Mouse (Mus musculus) midbrain, postnatal 0 days (tissue): ENCODE measurements around the gene Rpl36. TPM values are rescaled to one million over a fixed set of nuclear protein-coding genes. Genes with fewer than 3 reads are reported as not detected.

Source experiments
- ATAC-seq: fragments of 200-750 bp; cut with Nextera tagmentation; 2 replicates; pipeline ENCODE4 v1.8.0; 2017; ENCODE audit warnings: moderate number of reproducible peaks, mild to moderate bottlenecking, moderate TSS enrichment, moderate library complexity; ENCODE audit not compliant: low FRiP score
- DNase-seq: peaks from one replicate; pipeline ENCODE4 v3.0.0-alpha.2; 2015; ENCODE audit warnings: low spot score
- H3K27ac ChIP-seq: fragments of 300-500 bp; sonication (generic); 2 replicates; pipeline ENCODE4 v1.5.1; 2014; ENCODE audit warnings: low read depth, mild to moderate bottlenecking, low read length, mixed read lengths
- H3K27me3 ChIP-seq: fragments of 300-500 bp; sonication (generic); 2 replicates; pipeline ENCODE4 v1.6.1; 2014; ENCODE audit warnings: low read length, control low read depth, mixed read lengths; ENCODE audit not compliant: insufficient read depth
- H3K36me3 ChIP-seq: fragments of 300-500 bp; sonication (generic); 2 replicates; pipeline ENCODE4 v1.6.1; 2014; ENCODE audit warnings: low read length, control low read depth, mixed read lengths; ENCODE audit not compliant: insufficient read depth
- H3K4me1 ChIP-seq: fragments of 300-500 bp; sonication (generic); 2 replicates; pipeline ENCODE4 v1.6.1; 2014; ENCODE audit warnings: mild to moderate bottlenecking, control low read depth, antibody characterized with exemption, low read length, mixed read lengths; ENCODE audit not compliant: insufficient read depth
- H3K4me2 ChIP-seq: fragments of 300-500 bp; sonication (generic); 2 replicates; pipeline ENCODE4 v1.6.1; 2014; ENCODE audit warnings: low read depth, mild to moderate bottlenecking, low read length, mixed read lengths; ENCODE audit not compliant: poor library complexity, severe bottlenecking
- H3K4me3 ChIP-seq: fragments of 300-500 bp; sonication (generic); 2 replicates; pipeline ENCODE4 v1.5.1; 2014; ENCODE audit warnings: low read depth, mild to moderate bottlenecking, low read length, moderate library complexity
- H3K9ac ChIP-seq: fragments of 300-500 bp; sonication (generic); replicated peaks from 2 replicates; pipeline ENCODE4 v1.6.1; 2014; ENCODE audit warnings: mild to moderate bottlenecking, low read length, moderate library complexity, mixed read lengths; ENCODE audit not compliant: poor library complexity, severe bottlenecking
- H3K9me3 ChIP-seq: fragments of 300-500 bp; sonication (generic); 2 replicates; pipeline ENCODE4 v1.6.1; 2016; ENCODE audit warnings: low read length, control low read depth
- CTCF ChIP-seq: IDR thresholded peaks from 2 replicates; pipeline ENCODE4 v1.5.1; 2016; ENCODE audit warnings: antibody characterized with exemption, mild to moderate bottlenecking
- WGBS: fragments of 180-500 bp; shearing (Covaris S2); extraction: QIAGEN DNeasy Blood & Tissue Kit; methylation state at CpG from one replicate; pipeline ENCODE4 v1.1.7; 2014; 5-methylcytosine and 5-hydroxymethylcytosine counted together
- polyA plus RNA-seq: library from polyadenylated mRNA; unstranded; fragments of >200 nt; fragmentation: Nextera tagmentation; extraction: Ambion mirVana; gene quantifications from 2 replicates; pipeline ENCODE4 v1.2.1, GENCODE M21; 2015
- total RNA-seq: library from RNA; depleted of rRNA; stranded (reverse); fragments of >200 nt; gene quantifications from 2 replicates; pipeline ENCODE4 v1.2.3, GENCODE M21; 2014; rRNA removed

Gene Rpl36
- total and polyA plus RNA-seq, 2 experiments from 2014 or later = 1,008 to 1,089 TPM

DNA sequence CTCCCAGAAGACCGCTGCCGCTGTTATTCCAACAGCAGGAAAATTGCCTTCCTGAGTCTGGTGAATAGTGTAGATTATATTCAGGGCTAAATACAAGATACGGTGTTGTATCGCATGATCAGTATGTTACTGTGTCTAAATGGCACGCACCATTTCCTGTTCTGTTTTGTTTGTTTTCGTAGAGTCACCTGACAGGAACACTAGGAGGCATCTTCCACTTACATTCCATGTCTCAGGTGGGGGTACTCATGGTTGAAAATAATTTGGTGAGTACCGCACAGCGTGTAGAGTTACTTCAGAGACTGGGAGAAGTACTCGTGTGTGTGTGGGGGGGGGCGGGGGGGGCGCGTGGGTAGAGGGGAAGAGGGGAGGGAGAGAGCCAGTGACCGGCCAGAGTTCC, 34.3 kb downstream of the Rpl36 start:
- no peak overlapping the region for H3K9ac ChIP-seq
- no peak overlapping the region for H3K27ac ChIP-seq
- H3K27me3 ChIP-seq = no peaks in the 10 kb centered on the region
- no peaks in the 10 kb centered on the region for H3K4me1 ChIP-seq
- no peak for ATAC-seq
- H3K4me3 ChIP-seq = no peak overlapping the region
- H3K36me3 ChIP-seq = no peaks in the 10 kb centered on the region
- no peak for DNase-seq
- H3K9me3 ChIP-seq = no peaks in the 10 kb centered on the region
- WGBS = 58% methylated on average over 11 of the region's 13 CpGs
- H3K4me2 ChIP-seq = no peak overlapping the region
- no peak for TF ChIP-seq CTCF

- DNase-seq (peak; percentile 22), ATAC-seq (no peak)
- TF ChIP-seq CTCF = no peak
- WGBS = 41% methylated on average over 10 of the region's 10 CpGs
- Histone ChIP-seq H3K4me1 (no peaks in the 10 kb centered on the region), H3K27me3 (no peaks in the 10 kb centered on the region), H3K9ac (no peak overlapping the region), H3K4me3 (no peak overlapping the region), H3K27ac (no peak overlapping the region), H3K9me3 (no peaks in the 10 kb centered on the region), H3K36me3 (no peaks in the 10 kb centered on the region), H3K4me2 (no peak overlapping the region)
Measured at GRCm38 (mm10) chr17:56651801-56652200, 38.6 kb downstream of the Rpl36 start.

GRCm38 (mm10) chr17:56654771-56655170, 41.6 kb downstream of the Rpl36 start:
- H3K4me3 ChIP-seq = no peak overlapping the region
- no peaks in the 10 kb centered on the region for H3K36me3 ChIP-seq
- TF ChIP-seq CTCF = no peak
- no peaks in the 10 kb centered on the region for H3K27me3 ChIP-seq
- WGBS = 74% methylated on average over 2 of the region's 2 CpGs
- no peak overlapping the region for H3K27ac ChIP-seq
- no peaks in the 10 kb centered on the region for H3K9me3 ChIP-seq
- ATAC-seq (no peak), DNase-seq (no peak)
- no peaks in the 10 kb centered on the region for H3K4me1 ChIP-seq
- no peak overlapping the region for H3K9ac ChIP-seq
- no peak overlapping the region for H3K4me2 ChIP-seq

- Histone ChIP-seq H3K4me3 (no peak overlapping the region), H3K27ac (no peak overlapping the region), H3K9ac (no peak overlapping the region), H3K9me3 (no peaks in the 10 kb centered on the region), H3K4me2 (no peak overlapping the region), H3K4me1 (no peaks in the 10 kb centered on the region), H3K27me3 (no peaks in the 10 kb centered on the region), H3K36me3 (no peaks in the 10 kb centered on the region)
- DNase-seq (no peak), ATAC-seq (no peak)
- no peak for TF ChIP-seq CTCF
- 91% methylated on average over 3 of the region's 3 CpGs for WGBS
Measured at GRCm38 (mm10) chr17:56655311-56655710, 42.1 kb downstream of the Rpl36 start.

- Histone ChIP-seq H3K9me3 (no peaks in the 10 kb centered on the region), H3K27ac (no peak overlapping the region), H3K4me2 (no peak overlapping the region), H3K9ac (no peak overlapping the region), H3K4me3 (no peak overlapping the region), H3K27me3 (no peaks in the 10 kb centered on the region), H3K4me1 (no peaks in the 10 kb centered on the region), H3K36me3 (no peaks in the 10 kb centered on the region)
- TF ChIP-seq CTCF = no peak
- ATAC-seq (no peak), DNase-seq (no peak)
- 83% methylated on average over 6 of the region's 6 CpGs for WGBS
Measured at GRCm38 (mm10) chr17:56656171-56656570, 43.0 kb downstream of the Rpl36 start.

DNA sequence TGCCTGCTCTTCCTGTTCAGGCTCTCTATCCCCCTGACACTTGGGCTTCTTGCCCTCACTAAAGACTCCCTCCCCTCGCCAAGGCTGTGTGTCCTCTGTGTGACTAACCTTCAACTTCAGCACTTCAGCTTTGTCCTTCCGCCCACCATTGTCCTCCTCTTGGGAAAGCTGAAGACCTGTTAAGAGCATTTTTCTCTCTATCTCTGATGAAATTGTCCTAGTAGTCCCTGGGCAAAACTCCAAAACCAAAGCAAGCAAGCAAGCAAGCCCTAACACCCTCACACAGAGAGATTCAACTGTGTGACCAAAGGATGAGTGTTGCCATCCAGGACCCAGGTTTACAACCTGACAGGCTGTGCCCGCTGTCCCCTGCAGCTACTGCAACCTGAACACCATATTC, 50.4 kb downstream of the Rpl36 start:
- ATAC-seq = no peak
- no peak for TF ChIP-seq CTCF
- H3K4me3 ChIP-seq = no peak overlapping the region
- no peaks in the 10 kb centered on the region for H3K4me1 ChIP-seq
- no peaks in the 10 kb centered on the region for H3K27me3 ChIP-seq
- no peak overlapping the region for H3K27ac ChIP-seq
- H3K9me3 ChIP-seq = no peaks in the 10 kb centered on the region
- no peak overlapping the region for H3K9ac ChIP-seq
- DNase-seq = no peak
- H3K36me3 ChIP-seq = no peaks in the 10 kb centered on the region
- 58% methylated on average over 3 of the region's 3 CpGs for WGBS
- no peak overlapping the region for H3K4me2 ChIP-seq

Other genes with a start within 250 kb of the Rpl36 start
- 716 and 795 TPM in 2 replicates for gene Ptprs, start 136.9 kb upstream of the Rpl36 start, total RNA-seq
- 208 and 225 TPM in 2 replicates for gene Ptprs, start 136.9 kb upstream of the Rpl36 start, polyA plus RNA-seq
- not detected in 2 replicates for gene Znrf4, start 101.0 kb upstream of the Rpl36 start, total RNA-seq
- not detected in 2 replicates for gene Znrf4, start 101.0 kb upstream of the Rpl36 start, polyA plus RNA-seq
- gene Gm20219, start 59.0 kb upstream of the Rpl36 start, total RNA-seq = 0.22 TPM in 1 of 2 replicates, not detected in the other
- gene Gm20219, start 59.0 kb upstream of the Rpl36 start, polyA plus RNA-seq = 0.26 and 0.56 TPM in 2 replicates
- gene Safb2, start 28.8 kb upstream of the Rpl36 start, total RNA-seq = 30.7 and 45.2 TPM in 2 replicates
- gene Safb2, start 28.8 kb upstream of the Rpl36 start, polyA plus RNA-seq = 42.1 and 48.9 TPM in 2 replicates
- 56.1 and 56.4 TPM in 2 replicates for gene Safb, start 28.6 kb upstream of the Rpl36 start, total RNA-seq
- 79.1 and 95.9 TPM in 2 replicates for gene Safb, start 28.6 kb upstream of the Rpl36 start, polyA plus RNA-seq
- 58.2 and 72.8 TPM in 2 replicates for gene 2410015M20Rik, start 3.6 kb upstream of the Rpl36 start, total RNA-seq
- 196 and 197 TPM in 2 replicates for gene 2410015M20Rik, start 3.6 kb upstream of the Rpl36 start, polyA plus RNA-seq
- 68.1 and 69.5 TPM in 2 replicates for gene Lonp1, start 13.5 kb downstream of the Rpl36 start, total RNA-seq
- 40.1 and 40.2 TPM in 2 replicates for gene Lonp1, start 13.5 kb downstream of the Rpl36 start, polyA plus RNA-seq
- 0.99 and 3.0 TPM in 2 replicates for gene Catsperd, start 14.7 kb downstream of the Rpl36 start, total RNA-seq
- 1.5 TPM in 2 replicates for gene Catsperd, start 14.7 kb downstream of the Rpl36 start, polyA plus RNA-seq
- gene Ranbp3, start 59.9 kb downstream of the Rpl36 start, total RNA-seq = 114 and 136 TPM in 2 replicates
- gene Ranbp3, start 59.9 kb downstream of the Rpl36 start, polyA plus RNA-seq = 96.0 and 98.9 TPM in 2 replicates
- gene Ndufa11, start 104.4 kb downstream of the Rpl36 start, total RNA-seq = 335 and 480 TPM in 2 replicates
- 630 and 676 TPM in 2 replicates for gene Ndufa11, start 104.4 kb downstream of the Rpl36 start, polyA plus RNA-seq
- gene Vmac, start 104.6 kb downstream of the Rpl36 start, total RNA-seq = 32.3 and 36.9 TPM in 2 replicates
- gene Vmac, start 104.6 kb downstream of the Rpl36 start, polyA plus RNA-seq = 19.2 and 19.8 TPM in 2 replicates
- gene Nrtn, start 144.1 kb downstream of the Rpl36 start, total RNA-seq = 12.5 and 13.4 TPM in 2 replicates
- gene Nrtn, start 144.1 kb downstream of the Rpl36 start, polyA plus RNA-seq = 7.4 and 8.0 TPM in 2 replicates
- 91.0 and 93.8 TPM in 2 replicates for gene Dus3l, start 151.3 kb downstream of the Rpl36 start, total RNA-seq
- gene Dus3l, start 151.3 kb downstream of the Rpl36 start, polyA plus RNA-seq = 103 and 114 TPM in 2 replicates
- 0.44 and 1.3 TPM in 2 replicates for gene Prr22, start 156.8 kb downstream of the Rpl36 start, total RNA-seq
- gene Prr22, start 156.8 kb downstream of the Rpl36 start, polyA plus RNA-seq = 0.61 and 1.1 TPM in 2 replicates
- gene Rfx2, start 217.6 kb downstream of the Rpl36 start, total RNA-seq = 5.1 and 5.7 TPM in 2 replicates
- gene Rfx2, start 217.6 kb downstream of the Rpl36 start, polyA plus RNA-seq = 2.3 and 3.0 TPM in 2 replicates